Mouse (Mus musculus) heart, postnatal 0 days (tissue): ENCODE measurements at regions not wholly inside any gene's neighbourhood (a gene's known extent, or its start where the extent isn't known, plus 50 kb on each side); places are given as distances from the start of the nearest gene placed in this dataset.

ENCODE experiments used
- ATAC-seq: fragments of 200-750 bp; cut with Nextera tagmentation; 2 replicates; pipeline ENCODE4 v1.8.0; 2017; ENCODE audit warnings: low read depth, moderate number of reproducible peaks, moderate library complexity; ENCODE audit not compliant: insufficient read depth
- DNase-seq: peaks from one replicate; pipeline ENCODE4 v3.0.0-alpha.2; 2016; ENCODE audit warnings: low spot score
- H3K27ac ChIP-seq: fragments of 300-500 bp; sonication (generic); 2 replicates; pipeline ENCODE4 v1.5.1; 2014; ENCODE audit warnings: low read depth, mild to moderate bottlenecking
- H3K27me3 ChIP-seq: fragments of 300-500 bp; sonication (generic); 2 replicates; pipeline ENCODE4 v1.6.1; 2014; ENCODE audit warnings: low read length, mixed read lengths; ENCODE audit not compliant: control insufficient read depth, insufficient read depth
- H3K36me3 ChIP-seq: fragments of 300-500 bp; sonication (generic); replicated peaks from 2 replicates; pipeline ENCODE4 v1.6.1; 2014; ENCODE audit warnings: low read length, mixed read lengths; ENCODE audit not compliant: control insufficient read depth, insufficient read depth
- H3K4me1 ChIP-seq: fragments of 300-500 bp; sonication (generic); 2 replicates; pipeline ENCODE4 v1.6.1; 2014; ENCODE audit warnings: antibody characterized with exemption; ENCODE audit not compliant: control insufficient read depth, insufficient read depth
- H3K4me2 ChIP-seq: fragments of 300-500 bp; sonication (generic); 2 replicates; pipeline ENCODE4 v1.6.1; 2014; ENCODE audit warnings: low read depth, mild to moderate bottlenecking, low read length, moderate library complexity
- H3K4me3 ChIP-seq: fragments of 300-500 bp; sonication (generic); 2 replicates; pipeline ENCODE4 v1.5.1; 2014; ENCODE audit warnings: low read depth, low read length
- H3K9ac ChIP-seq: fragments of 300-500 bp; sonication (generic); replicated peaks from 2 replicates; pipeline ENCODE4 v1.6.1; 2014; ENCODE audit warnings: low read depth, low read length, mixed read lengths
- H3K9me3 ChIP-seq: fragments of 300-500 bp; sonication (generic); replicated peaks from 2 replicates; pipeline ENCODE4 v1.6.1; 2016; ENCODE audit warnings: low read length; ENCODE audit not compliant: control insufficient read depth
- CTCF ChIP-seq: IDR thresholded peaks from 2 replicates; pipeline ENCODE4 v1.5.1; 2016; ENCODE audit warnings: antibody characterized with exemption, control low read depth, low read depth
- EP300 ChIP-seq: IDR thresholded peaks from 2 replicates; pipeline ENCODE4 v1.6.1; 2016; ENCODE audit warnings: antibody characterized with exemption, low read depth
- WGBS: fragments of 180-500 bp; shearing (Covaris S2); extraction: QIAGEN DNeasy Blood & Tissue Kit; methylation state at CpG from one replicate; pipeline ENCODE4 v1.1.7; 2014; 5-methylcytosine and 5-hydroxymethylcytosine counted together

DNA sequence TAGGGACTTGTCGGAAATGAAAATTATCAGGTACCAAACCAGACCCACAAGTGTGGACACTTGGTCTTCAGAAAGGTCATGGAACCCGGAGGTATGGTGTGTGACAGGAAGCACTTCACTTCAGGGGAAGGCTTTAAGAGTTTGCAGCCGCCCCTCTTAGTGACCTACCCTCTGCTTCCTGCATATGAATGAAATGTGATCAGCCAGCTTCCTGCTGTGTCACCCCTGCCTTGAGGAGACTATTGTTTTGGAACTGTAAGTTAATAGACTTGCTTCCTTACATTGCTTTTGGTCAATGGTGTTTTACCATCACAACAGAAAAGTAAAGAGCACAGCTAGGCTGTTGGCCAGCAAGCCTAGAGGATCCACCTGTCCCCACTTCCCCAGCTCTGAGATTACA, 515.3 kb downstream of the Pdcd6ip start:
- 48% methylated on average over 3 of the region's 3 CpGs for WGBS
- no peak for DNase-seq
- Histone ChIP-seq H3K9ac (no peak overlapping the region), H3K27me3 (no peaks in the 10 kb centered on the region), H3K4me2 (no peak overlapping the region), H3K27ac (no peak overlapping the region), H3K36me3 (no peaks in the 10 kb centered on the region), H3K9me3 (no peaks in the 10 kb centered on the region), H3K4me3 (no peak overlapping the region), H3K4me1 (no peaks in the 10 kb centered on the region)
- ATAC-seq = no peak
- no peak for TF ChIP-seq CTCF
- TF ChIP-seq EP300 = no peak

DNA sequence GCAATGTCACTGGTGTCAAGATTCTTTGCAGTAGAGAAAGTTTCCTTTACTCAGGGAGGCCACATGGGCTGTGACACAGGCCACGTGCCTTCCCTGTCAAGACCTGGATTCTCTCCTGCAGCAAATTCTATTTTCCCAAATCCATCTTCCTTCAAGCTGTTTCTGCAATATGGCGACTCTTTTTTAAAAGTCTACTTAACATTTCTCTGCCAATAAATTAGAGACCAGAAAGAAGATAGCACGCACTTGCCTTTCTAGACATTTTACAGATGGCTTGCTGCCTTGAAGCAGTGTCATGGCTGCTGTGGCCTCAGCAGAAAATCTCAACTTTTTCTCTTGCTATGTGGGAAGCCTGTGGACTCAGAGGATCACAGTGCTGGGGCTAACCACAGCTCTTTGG, 516.9 kb downstream of the Pdcd6ip start:
- Histone ChIP-seq H3K4me2 (no peak overlapping the region), H3K9ac (no peak overlapping the region), H3K4me3 (no peak overlapping the region), H3K27ac (no peak overlapping the region), H3K9me3 (no peaks in the 10 kb centered on the region), H3K27me3 (no peaks in the 10 kb centered on the region), H3K36me3 (no peaks in the 10 kb centered on the region), H3K4me1 (no peaks in the 10 kb centered on the region)
- DNase-seq (no peak), ATAC-seq (no peak)
- 65% methylated on average over 3 of the region's 3 CpGs for WGBS
- no peak for TF ChIP-seq EP300
- TF ChIP-seq CTCF = no peak

DNA sequence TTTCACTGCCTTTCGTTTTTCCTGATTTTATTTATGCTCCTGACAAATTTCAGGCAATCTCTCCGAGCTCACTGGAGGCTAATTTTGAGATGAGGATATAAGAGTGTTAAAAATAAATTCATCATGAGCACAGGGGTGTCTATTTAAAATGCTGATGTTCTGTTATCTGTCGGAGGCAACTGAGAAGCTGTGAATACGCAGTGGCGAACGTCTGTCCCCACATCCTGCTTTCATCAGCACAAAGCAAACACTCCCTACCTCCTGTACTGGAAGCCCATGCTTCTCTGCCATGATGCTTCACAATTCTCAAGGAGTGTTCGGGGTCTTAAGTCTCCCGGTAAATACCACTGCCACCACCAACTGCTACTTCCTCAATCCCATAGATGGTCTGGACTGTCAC, 526.9 kb downstream of the Pdcd6ip start:
- DNase-seq (no peak), ATAC-seq (no peak)
- no peak overlapping the region for H3K9ac ChIP-seq
- H3K4me3 ChIP-seq = no peak overlapping the region
- H3K27me3 ChIP-seq = no peaks in the 10 kb centered on the region
- H3K9me3 ChIP-seq = 0 out of 2 replicates have a peak, but pooled peaks cover 2% of the 10 kb centered on the region
- WGBS = 62% methylated on average over 8 of the region's 8 CpGs
- H3K4me2 ChIP-seq = no peak overlapping the region
- H3K27ac ChIP-seq = no peak overlapping the region
- TF ChIP-seq CTCF (no peak), EP300 (no peak)
- H3K4me1 ChIP-seq = no peaks in the 10 kb centered on the region
- H3K36me3 ChIP-seq = no peaks in the 10 kb centered on the region

DNA sequence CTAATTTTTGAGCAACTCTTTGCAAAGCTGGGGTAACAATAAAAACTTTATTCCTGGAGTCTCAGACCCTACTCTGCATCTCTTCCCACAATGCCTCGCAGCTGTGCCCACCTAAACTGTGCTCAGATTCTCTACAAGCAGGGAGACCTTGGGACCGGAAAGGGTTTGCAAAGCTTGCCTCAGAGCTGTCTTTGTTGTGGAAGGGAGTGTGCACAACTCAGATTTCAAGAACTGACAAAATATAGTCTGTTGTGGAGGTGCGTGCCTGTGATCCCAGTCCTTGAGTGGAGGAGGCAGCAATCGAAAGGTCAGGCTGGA, 530.2 kb downstream of the Pdcd6ip start:
- ATAC-seq = no peak
- Histone ChIP-seq H3K4me3 (no peak overlapping the region), H3K4me1 (no peaks in the 10 kb centered on the region), H3K9me3 (no peaks in the 10 kb centered on the region), H3K27ac (no peak overlapping the region), H3K4me2 (no peak overlapping the region), H3K27me3 (no peaks in the 10 kb centered on the region), H3K36me3 (no peaks in the 10 kb centered on the region), H3K9ac (no peak overlapping the region)
- WGBS = 90% methylated on average over 4 of the region's 4 CpGs
- no peak for TF ChIP-seq EP300
- TF ChIP-seq CTCF = no peak
- no peak for DNase-seq

DNA sequence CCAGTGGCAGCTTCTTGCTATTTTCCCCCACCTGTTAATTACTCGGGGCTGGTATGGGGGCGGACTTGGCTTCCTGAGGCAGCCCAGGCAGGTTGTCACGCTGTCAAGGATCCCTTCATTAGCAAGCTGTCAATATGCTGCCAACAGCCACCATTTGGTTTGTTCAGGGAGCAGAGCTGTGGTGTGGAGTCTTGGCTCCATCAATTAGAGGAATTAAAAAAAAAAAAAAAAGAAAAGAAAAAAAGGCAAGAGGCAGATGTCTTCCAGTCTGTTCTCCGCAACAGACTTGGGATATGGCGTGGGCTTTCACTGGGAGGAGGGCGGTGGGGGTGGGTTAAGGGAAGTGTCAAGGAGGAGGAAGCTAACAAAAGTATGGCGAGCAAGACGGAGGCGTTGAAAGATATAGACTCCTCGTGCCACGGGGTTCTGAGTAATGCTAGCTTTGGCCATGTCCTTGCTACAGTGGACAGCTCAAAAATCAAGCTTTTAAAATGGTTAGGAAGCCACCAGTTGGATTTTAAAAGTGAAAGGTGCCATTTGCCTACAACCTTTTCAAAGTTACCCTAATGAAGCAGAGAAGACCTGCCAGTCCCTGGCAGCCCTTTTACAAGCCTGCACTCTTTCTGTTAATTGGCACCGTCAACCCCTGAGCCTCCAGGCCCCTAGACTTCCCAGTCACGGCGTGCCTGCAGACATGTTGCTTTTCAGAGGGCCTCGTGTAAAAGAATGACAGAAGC, 530.7 kb downstream of the Pdcd6ip start:
- WGBS = 44% methylated on average over 15 of the region's 15 CpGs
- Histone ChIP-seq H3K27me3 (no peaks in the 10 kb centered on the region), H3K9ac (no peak overlapping the region), H3K27ac (no peak overlapping the region), H3K9me3 (no peaks in the 10 kb centered on the region), H3K4me3 (no peak overlapping the region), H3K4me2 (no peak overlapping the region), H3K36me3 (no peaks in the 10 kb centered on the region), H3K4me1 (no peaks in the 10 kb centered on the region)
- DNase-seq (no peak), ATAC-seq (no peak)
- no peak for TF ChIP-seq EP300
- TF ChIP-seq CTCF = no peak

DNA sequence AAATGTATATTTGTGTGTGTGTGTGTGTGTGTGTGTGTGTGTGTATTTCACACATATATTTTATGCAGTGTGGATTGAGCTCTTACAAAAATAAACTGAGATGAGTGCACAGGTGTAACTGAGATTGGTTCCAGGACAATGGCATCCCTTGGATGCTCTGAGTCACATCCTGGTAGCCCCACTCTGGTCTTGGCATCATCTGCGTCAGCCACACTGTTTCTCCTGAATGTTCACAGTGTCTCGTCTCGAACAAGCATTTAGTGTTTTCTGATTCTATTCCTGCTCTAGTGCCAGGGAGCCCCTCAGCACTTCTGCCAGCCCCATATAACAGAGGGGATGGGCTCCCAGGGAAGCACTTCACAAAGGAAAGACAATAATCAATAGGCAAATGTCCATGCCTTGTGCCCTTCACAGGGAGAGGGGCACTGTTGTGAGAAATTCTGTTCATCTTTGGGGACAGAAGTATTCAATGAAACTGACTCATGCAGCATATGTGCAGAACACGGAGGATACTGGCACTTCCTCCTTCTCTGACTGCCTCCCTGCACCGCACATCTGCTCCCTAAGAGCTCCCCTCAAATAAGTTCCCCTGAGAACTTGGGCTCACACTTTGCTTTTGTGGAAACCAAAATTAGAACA, 536.2 kb downstream of the Pdcd6ip start:
- no peak overlapping the region for H3K27ac ChIP-seq
- 80% methylated on average over 5 of the region's 5 CpGs for WGBS
- H3K4me3 ChIP-seq = no peak overlapping the region
- no peaks in the 10 kb centered on the region for H3K36me3 ChIP-seq
- H3K4me2 ChIP-seq = no peak overlapping the region
- H3K27me3 ChIP-seq = no peaks in the 10 kb centered on the region
- H3K9me3 ChIP-seq = no peaks in the 10 kb centered on the region
- no peak for DNase-seq
- no peak for ATAC-seq
- H3K9ac ChIP-seq = no peak overlapping the region
- TF ChIP-seq CTCF (no peak), EP300 (no peak)
- no peaks in the 10 kb centered on the region for H3K4me1 ChIP-seq
